27 mouse cellular contexts compared by ENCODE assay signal in genomic region chrX:92460496-92460895, GRCm38 (mm10). TPM values are rescaled to one million over a fixed set of nuclear protein-coding genes. Genes with fewer than 3 reads are reported as not detected.
DNase-seq lines count a peak whose midpoint lies in the region; ATAC-seq and TF ChIP-seq lines count a peak whose summit lies in the region.
"Had no signal": no experiment of that assay in that cellular context is flagged by ENCODE, and none has a peak within 500 bp of the region (broad histone marks: within the 10 kb centered on the region; RNA-seq: fewer than 3 reads in every experiment).

No protein-coding gene starts in this region.

- H3K27ac ChIP-seq in kidney, postnatal 0 days = no peak overlapping the region
- H3K27ac ChIP-seq in midbrain, postnatal 0 days (ENCODE audit: low read depth, low read length) = no peak overlapping the region
- H3K27ac ChIP-seq in midbrain, embryonic 13.5 days = no peak overlapping the region
- H3K27ac ChIP-seq: embryonic facial prominence, embryonic 13.5 days; forebrain, embryonic 10.5 days; limb, embryonic 15.5 days had no signal

- H3K36me3 ChIP-seq in kidney, postnatal 0 days (ENCODE audit: insufficient read depth, low read length) = no peaks in the 10 kb centered on the region
- no peaks in the 10 kb centered on the region for H3K36me3 ChIP-seq in midbrain, postnatal 0 days (ENCODE audit: insufficient read depth, low read length)
- no peaks in the 10 kb centered on the region for H3K36me3 ChIP-seq in midbrain, embryonic 13.5 days
- H3K36me3 ChIP-seq: embryonic facial prominence, embryonic 13.5 days; forebrain, embryonic 10.5 days; limb, embryonic 15.5 days had no signal

- H3K9me3 ChIP-seq in kidney, postnatal 0 days (replicated peaks; ENCODE audit: low read length) = no peaks in the 10 kb centered on the region
- no peaks in the 10 kb centered on the region for H3K9me3 ChIP-seq in midbrain, postnatal 0 days (ENCODE audit: low read length)
- H3K9me3 ChIP-seq in midbrain, embryonic 13.5 days = no peaks in the 10 kb centered on the region
- H3K9me3 ChIP-seq: embryonic facial prominence, embryonic 13.5 days; forebrain, embryonic 10.5 days; limb, embryonic 15.5 days had no signal

- WGBS in kidney, postnatal 0 days = 47% methylated on average over 3 of the region's 3 CpGs
- WGBS in midbrain, postnatal 0 days = 35% methylated on average over 3 of the region's 3 CpGs
- WGBS in midbrain, embryonic 13.5 days = 32% methylated on average over 3 of the region's 3 CpGs

- H3K27me3 ChIP-seq in kidney, postnatal 0 days (ENCODE audit: insufficient read depth, low read length) = no peaks in the 10 kb centered on the region
- no peaks in the 10 kb centered on the region for H3K27me3 ChIP-seq in midbrain, postnatal 0 days (ENCODE audit: insufficient read depth, low read length)
- H3K27me3 ChIP-seq in midbrain, embryonic 13.5 days = no peaks in the 10 kb centered on the region
- H3K27me3 ChIP-seq: embryonic facial prominence, embryonic 13.5 days; limb, embryonic 15.5 days had no signal

- TF ChIP-seq CTCF in kidney, postnatal 0 days (IDR thresholded peaks at IDR 0.05; ENCODE audit: low read depth) = peak; percentile 49
- peak; percentile 68 for TF ChIP-seq CTCF in midbrain, postnatal 0 days (IDR thresholded peaks at IDR 0.05)

- H3K4me3 ChIP-seq in kidney, postnatal 0 days (replicated peaks; ENCODE audit: low read depth, low read length) = no peak overlapping the region
- no peak overlapping the region for H3K4me3 ChIP-seq in midbrain, postnatal 0 days (ENCODE audit: low read depth, low read length)
- H3K4me3 ChIP-seq in midbrain, embryonic 13.5 days (replicated peaks) = no peak overlapping the region
- H3K4me3 ChIP-seq: embryonic facial prominence, embryonic 13.5 days; forebrain, embryonic 10.5 days; limb, embryonic 15.5 days had no signal

- DNase-seq in cerebellum, postnatal 10 days = peak; percentile 21 to 42
- no peak for DNase-seq in cerebellum, adult 11-12 months
- DNase-seq in kidney, postnatal 0 days (ENCODE audit: low spot score) = peak; percentile 3
- no peak for DNase-seq in kidney, postnatal 4 days
- peak; percentile 45 for DNase-seq in midbrain, postnatal 0 days (ENCODE audit: low spot score)
- DNase-seq in ovary, adult 18-20 months (ENCODE audit: low spot score) = no peak
- no peak for DNase-seq in adrenal gland, postnatal 14 days
- DNase-seq: B cell, adult 2 months; cerebellum, adult 18-20 months; kidney, adult 11 months; kidney, postnatal 25 days; liver, postnatal 0 days; right cerebral cortex, adult 18-20 months; thymus, postnatal 36 days had no signal

- H3K4me1 ChIP-seq in kidney, postnatal 0 days (replicated peaks; ENCODE audit: insufficient read depth, low read length) = no peaks in the 10 kb centered on the region
- H3K4me1 ChIP-seq in midbrain, postnatal 0 days (ENCODE audit: insufficient read depth, low read length) = no peaks in the 10 kb centered on the region
- no peaks in the 10 kb centered on the region for H3K4me1 ChIP-seq in midbrain, embryonic 13.5 days (replicated peaks)
- H3K4me1 ChIP-seq: embryonic facial prominence, embryonic 13.5 days; forebrain, embryonic 10.5 days; limb, embryonic 15.5 days had no signal

- no peak for ATAC-seq in kidney, postnatal 0 days (replicated peaks; ENCODE audit: low FRiP score, low read depth)
- no peak for ATAC-seq in midbrain, postnatal 0 days (ENCODE audit: low FRiP score)
- ATAC-seq in midbrain, embryonic 13.5 days = no peak
- ATAC-seq: liver, postnatal 0 days had no signal

- no peak overlapping the region for H3K4me2 ChIP-seq in kidney, postnatal 0 days (ENCODE audit: low read length)
- H3K4me2 ChIP-seq in midbrain, postnatal 0 days (ENCODE audit: low read depth, low read length, poor library complexity, severe bottlenecking) = no peak overlapping the region
- H3K4me2 ChIP-seq in midbrain, embryonic 13.5 days (replicated peaks) = no peak overlapping the region
- H3K4me2 ChIP-seq: embryonic facial prominence, embryonic 13.5 days; limb, embryonic 15.5 days had no signal

- no peak overlapping the region for H3K9ac ChIP-seq in kidney, postnatal 0 days (ENCODE audit: low read depth, low read length)
- no peak overlapping the region for H3K9ac ChIP-seq in midbrain, postnatal 0 days (replicated peaks; ENCODE audit: low read length, poor library complexity, severe bottlenecking)
- no peak overlapping the region for H3K9ac ChIP-seq in midbrain, embryonic 13.5 days (replicated peaks)
- H3K9ac ChIP-seq: embryonic facial prominence, embryonic 13.5 days; limb, embryonic 15.5 days; liver, postnatal 0 days had no signal

RNA-seq across cellular contexts. Expression of gene Gm5941, which starts 29.3 kb away (rescaled TPM):
- not detected in 2 replicates for polyA plus RNA-seq in kidney, postnatal 0 days (2015; fragmentation: Nextera tagmentation; extraction: Ambion mirVana)
- total RNA-seq in midbrain, postnatal 0 days (2014; rRNA removed) = not detected in 2 replicates
- polyA plus RNA-seq in midbrain, postnatal 0 days (2015; fragmentation: Nextera tagmentation; extraction: Ambion mirVana) = not detected in 2 replicates
- polyA plus RNA-seq in midbrain, embryonic 13.5 days (2015; fragmentation: Nextera tagmentation; extraction: Ambion mirVana) = not detected in 2 replicates
- total RNA-seq in adrenal gland, postnatal 14 days (2021) = not detected in 2 replicates
- total RNA-seq: gastrocnemius, adult 18-20 months; granulocyte monocyte progenitor cell, adult 5-6 weeks; hematopoietic stem cell, adult 5-6 weeks; left cerebral cortex, adult 8-10 months; monocyte, adult 5-6 weeks had no signal
- polyA plus RNA-seq: embryonic facial prominence, embryonic 13.5 days; forebrain, embryonic 10.5 days; heart, embryonic 14.5 days; limb, embryonic 15.5 days; liver, postnatal 0 days; neural tube, embryonic 14.5 days; spleen, adult 2 months; stomach, embryonic 16.5 days had no signal

Comparison
In these comparisons a context has a peak if more than half of its experiments do, and no peak if none do; other contexts are left out.
1. DNase-seq: peak in cerebellum, postnatal 10 days (2 of 2), kidney, postnatal 0 days (single experiment) and midbrain, postnatal 0 days (single experiment); none in cerebellum, adult 11-12 months (single experiment), kidney, postnatal 4 days (0 of 2), ovary, adult 18-20 months (single experiment) and adrenal gland, postnatal 14 days (single experiment).